Mouse (Mus musculus) forebrain, embryonic 10.5 days (tissue): ENCODE results near the gene 4933407L21Rik. TPM values are rescaled to one million over a fixed set of nuclear protein-coding genes. Genes with fewer than 3 reads are reported as not detected.
A peak's percentile ranks its signal among the peaks of the same experiment; 100 is the strongest.

Experiments used
- DNase-seq: peaks from one replicate; pipeline ENCODE4 v3.0.0-alpha.2; 2017; ENCODE audit warnings: low spot score; ENCODE audit errors: extremely low spot score
- H3K27ac ChIP-seq: fragments of 300-500 bp; sonication (generic); 2 replicates; pipeline ENCODE4 v1.5.1; 2016; ENCODE audit warnings: mild to moderate bottlenecking
- H3K27me3 ChIP-seq: fragments of 300-500 bp; sonication (generic); 2 replicates; pipeline ENCODE4 v1.6.1; 2016; ENCODE audit warnings: mild to moderate bottlenecking; ENCODE audit not compliant: poor library complexity, severe bottlenecking
- H3K36me3 ChIP-seq: fragments of 300-500 bp; sonication (generic); replicated peaks from 2 replicates; pipeline ENCODE4 v1.6.1; 2016; ENCODE audit warnings: mild to moderate bottlenecking, moderate library complexity
- H3K4me1 ChIP-seq: fragments of 300-500 bp; sonication (generic); 2 replicates; pipeline ENCODE4 v1.6.1; 2016
- H3K4me3 ChIP-seq: fragments of 300-500 bp; sonication (generic); 2 replicates; pipeline ENCODE4 v1.5.1; 2016; ENCODE audit warnings: mild to moderate bottlenecking, moderate library complexity
- H3K9me3 ChIP-seq: fragments of 300-500 bp; sonication (generic); 2 replicates; pipeline ENCODE4 v1.6.1; 2016; ENCODE audit warnings: mild to moderate bottlenecking, moderate library complexity
- WGBS: fragments of 180-500 bp; shearing (Covaris S2); methylation state at CpG from one replicate; pipeline ENCODE4 v1.1.7; 2016; 5-methylcytosine and 5-hydroxymethylcytosine counted together
- polyA plus RNA-seq: library from polyadenylated mRNA; unstranded; fragments of >200 nt; fragmentation: Nextera tagmentation; extraction: Ambion mirVana; gene quantifications from 2 replicates; pipeline ENCODE4 v1.2.1, GENCODE M21; 2016

The 4933407L21Rik gene
- 0.30 and 0.87 TPM in 2 replicates for polyA plus RNA-seq

- Histone ChIP-seq H3K27me3 (no peaks in the 10 kb centered on the region), H3K4me3 (no peak within 1 kb of the TSS), H3K36me3 (no peaks in the 10 kb centered on the region), H3K4me1 (peaks cover 34% of the 10 kb centered on the region), H3K27ac (peak within 1 kb of the TSS; percentile 75), H3K9me3 (no peaks in the 10 kb centered on the region)
- WGBS: 48% methylated on average over 4 of the region's 4 CpGs
- DNase-seq: no peak
Measured at GRCm38 (mm10) chr1:85928057-85928687, at the start of gene 4933407L21Rik. TSS of gene 4933407L21Rik (plus strand) at chr1:85928483.

- Histone ChIP-seq H3K4me3 (no peak overlapping the region), H3K36me3 (no peaks in the 10 kb centered on the region), H3K27ac (no peak overlapping the region), H3K9me3 (peaks cover 55% of the 10 kb centered on the region), H3K27me3 (no peaks in the 10 kb centered on the region), H3K4me1 (no peaks in the 10 kb centered on the region)
- DNase-seq: no peak
- 93% methylated on average over 12 of the region's 12 CpGs for WGBS
Measured at GRCm38 (mm10) chr1:85882003-85882402, 46.3 kb upstream of the 4933407L21Rik start.

DNA sequence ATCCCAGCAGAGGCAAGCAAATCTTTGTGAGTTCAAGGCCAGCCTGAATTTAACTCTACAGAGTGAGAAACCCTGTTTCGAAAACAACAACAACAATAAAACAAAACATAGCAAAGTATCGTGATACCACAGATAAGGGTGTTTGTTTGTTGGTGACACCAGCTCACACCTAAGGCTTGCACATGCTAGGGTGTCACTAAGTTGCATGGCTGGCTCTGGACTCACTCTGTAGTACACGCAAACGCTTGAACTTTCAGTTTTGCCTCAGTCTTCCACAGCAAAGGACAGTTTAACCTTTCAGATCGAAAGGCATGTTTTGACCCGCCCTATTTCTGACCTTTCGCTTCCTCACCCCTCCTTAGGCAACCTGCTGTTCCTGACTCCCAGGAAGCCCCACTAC, 41.1 kb upstream of the 4933407L21Rik start:
- peaks cover 15% of the 10 kb centered on the region for H3K9me3 ChIP-seq
- no peak overlapping the region for H3K4me3 ChIP-seq
- no peaks in the 10 kb centered on the region for H3K36me3 ChIP-seq
- DNase-seq: no peak
- no peak overlapping the region for H3K27ac ChIP-seq
- H3K4me1 ChIP-seq: no peaks in the 10 kb centered on the region
- no peaks in the 10 kb centered on the region for H3K27me3 ChIP-seq
- 89% methylated on average over 7 of the region's 7 CpGs for WGBS

GRCm38 (mm10) chr1:85894231-85894747, 34.0 kb upstream of the 4933407L21Rik start, which contains the start of gene Itm2c:
TSS of gene Itm2c (plus strand) at chr1:85894281.
- Histone ChIP-seq H3K36me3 (0 out of 2 replicates have a peak, but pooled peaks cover 4% of the 10 kb centered on the region), H3K27ac (peak within 1 kb of the TSS; percentile 95), H3K4me1 (peaks cover 51% of the 10 kb centered on the region), H3K27me3 (no peaks in the 10 kb centered on the region), H3K4me3 (peak within 1 kb of the TSS; percentile 90), H3K9me3 (peaks cover 5% of the 10 kb centered on the region; the same call in 1 of the 2 replicates)
- WGBS: 1% methylated on average over 35 of the region's 35 CpGs
- peak; percentile 91 for DNase-seq

DNA sequence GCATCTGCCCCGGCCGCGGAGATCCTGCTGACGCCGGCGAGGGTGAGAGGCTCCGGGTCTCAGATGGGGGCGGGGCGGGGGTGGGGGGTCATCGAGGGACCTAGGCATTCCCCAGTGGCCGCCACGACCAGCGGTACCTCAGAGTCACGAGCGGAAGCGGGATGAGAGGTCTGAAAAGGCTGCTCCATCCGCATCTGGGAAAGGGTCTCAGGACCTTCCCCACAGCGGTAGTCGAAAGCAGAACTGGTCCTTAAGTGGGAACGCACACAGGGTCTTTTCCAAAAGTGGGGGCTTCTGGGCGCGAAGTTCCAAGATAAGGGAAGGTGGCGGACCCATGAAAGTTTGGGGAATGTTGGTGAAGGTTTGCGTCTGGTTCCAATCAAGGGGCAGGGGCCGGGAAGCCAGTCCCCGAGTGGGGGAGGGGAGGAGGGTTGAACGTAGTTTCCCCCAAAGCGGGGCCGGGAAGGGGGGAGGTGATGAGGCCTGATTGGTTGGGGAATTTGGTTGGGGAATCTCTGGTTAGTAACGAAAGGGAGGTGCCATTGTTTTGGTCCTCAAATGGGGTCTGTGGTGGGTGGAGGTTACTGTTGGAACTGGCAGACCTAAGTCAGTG, 33.4 kb upstream of the 4933407L21Rik start:
- Histone ChIP-seq H3K4me3 (peak overlapping the region; percentile 90), H3K36me3 (0 out of 2 replicates have a peak, but pooled peaks cover 4% of the 10 kb centered on the region), H3K27ac (peak overlapping the region; percentile 95), H3K9me3 (peaks cover 5% of the 10 kb centered on the region; the same call in 1 of the 2 replicates), H3K27me3 (no peaks in the 10 kb centered on the region), H3K4me1 (peaks cover 56% of the 10 kb centered on the region)
- peak; percentile 81 for DNase-seq
- under 1% methylated on average over 30 of the region's 30 CpGs for WGBS

GRCm38 (mm10) chr1:85895391-85895837, 32.9 kb upstream of the 4933407L21Rik start:
- Histone ChIP-seq H3K27ac (peak overlapping the region; percentile 95), H3K36me3 (0 out of 2 replicates have a peak, but pooled peaks cover 5% of the 10 kb centered on the region), H3K27me3 (no peaks in the 10 kb centered on the region), H3K4me3 (peak overlapping the region; percentile 90), H3K4me1 (peaks cover 62% of the 10 kb centered on the region), H3K9me3 (peaks cover 5% of the 10 kb centered on the region; the same call in 1 of the 2 replicates)
- WGBS: 5% methylated on average over 15 of the region's 15 CpGs
- DNase-seq: peak; percentile 60

DNA sequence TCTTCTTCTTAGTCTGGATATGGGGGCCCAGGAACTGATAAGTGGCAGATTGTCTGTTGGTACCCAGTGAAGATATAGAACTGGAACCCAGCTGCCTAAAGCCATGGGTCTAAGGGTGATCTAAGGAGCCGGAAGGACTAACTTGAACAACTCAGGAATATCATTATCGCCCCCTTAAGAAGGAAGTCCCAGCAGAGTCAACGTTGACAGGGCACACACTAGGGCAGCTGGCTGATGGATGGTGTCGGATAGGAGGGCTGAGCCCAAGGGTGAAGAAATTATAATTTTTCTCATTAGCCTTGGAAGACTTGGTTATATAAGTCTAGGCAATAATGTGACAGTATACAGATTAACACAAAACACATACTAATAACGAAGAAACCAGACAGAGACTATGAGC, 32.2 kb upstream of the 4933407L21Rik start:
- Histone ChIP-seq H3K36me3 (peaks cover 8% of the 10 kb centered on the region), H3K4me3 (peak overlapping the region; percentile 90), H3K4me1 (peaks cover 69% of the 10 kb centered on the region), H3K27ac (peak overlapping the region; percentile 95), H3K27me3 (no peaks in the 10 kb centered on the region), H3K9me3 (peaks cover 5% of the 10 kb centered on the region; the same call in 1 of the 2 replicates)
- 84% methylated on average over 5 of the region's 5 CpGs for WGBS
- no peak for DNase-seq

- H3K9me3 ChIP-seq: peaks cover 5% of the 10 kb centered on the region; the same call in 1 of the 2 replicates
- no peaks in the 10 kb centered on the region for H3K27me3 ChIP-seq
- H3K36me3 ChIP-seq: peaks cover 12% of the 10 kb centered on the region
- peak overlapping the region; percentile 90 for H3K4me3 ChIP-seq
- H3K4me1 ChIP-seq: peaks cover 76% of the 10 kb centered on the region
- no peak for DNase-seq
- peak overlapping the region; percentile 74; the same call in 1 of the 2 replicates for H3K27ac ChIP-seq
- WGBS: 79% methylated on average over 12 of the region's 12 CpGs
Measured at GRCm38 (mm10) chr1:85896781-85897700, 31.2 kb upstream of the 4933407L21Rik start.

- peak overlapping the region; percentile 24 for H3K4me3 ChIP-seq
- peaks cover 18% of the 10 kb centered on the region for H3K36me3 ChIP-seq
- peaks cover 3% of the 10 kb centered on the region; the same call in 1 of the 2 replicates for H3K9me3 ChIP-seq
- no peak for DNase-seq
- WGBS: 46% methylated on average over 8 of the region's 8 CpGs
- peaks cover 78% of the 10 kb centered on the region for H3K4me1 ChIP-seq
- peak overlapping the region; percentile 74 for H3K27ac ChIP-seq
- H3K27me3 ChIP-seq: no peaks in the 10 kb centered on the region
Measured at GRCm38 (mm10) chr1:85897901-85898760, 30.2 kb upstream of the 4933407L21Rik start.

GRCm38 (mm10) chr1:85898761-85899387, 29.4 kb upstream of the 4933407L21Rik start:
- DNase-seq: no peak
- WGBS: 31% methylated on average over 12 of the region's 12 CpGs
- peak overlapping the region; percentile 74 for H3K27ac ChIP-seq
- H3K9me3 ChIP-seq: no peaks in the 10 kb centered on the region
- no peaks in the 10 kb centered on the region for H3K27me3 ChIP-seq
- H3K4me1 ChIP-seq: peaks cover 74% of the 10 kb centered on the region
- H3K36me3 ChIP-seq: peaks cover 26% of the 10 kb centered on the region
- peak overlapping the region; percentile 24; the same call in 1 of the 2 replicates for H3K4me3 ChIP-seq

DNA sequence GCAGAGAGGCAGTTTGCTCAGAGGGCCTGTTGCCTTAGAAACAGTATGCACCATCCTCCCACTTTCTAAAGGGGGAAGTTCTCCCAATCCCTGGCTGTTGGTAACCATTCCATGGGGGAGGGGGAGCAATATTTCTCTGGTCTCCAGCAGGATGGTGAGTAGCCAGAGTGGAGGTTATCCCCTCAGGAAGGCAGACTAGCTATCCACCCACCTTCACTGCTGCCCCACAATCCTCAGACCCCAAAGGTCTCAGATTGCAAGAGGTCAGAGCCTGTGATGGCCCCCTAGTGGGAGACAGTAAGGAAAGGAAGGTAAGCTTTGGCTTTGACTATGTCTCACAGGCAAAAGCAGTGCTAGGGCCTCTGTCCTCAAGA, 28.9 kb upstream of the 4933407L21Rik start:
- Histone ChIP-seq H3K27me3 (no peaks in the 10 kb centered on the region), H3K9me3 (no peaks in the 10 kb centered on the region), H3K36me3 (peaks cover 31% of the 10 kb centered on the region), H3K4me3 (no peak overlapping the region; the same call in 1 of the 2 replicates), H3K4me1 (peaks cover 70% of the 10 kb centered on the region), H3K27ac (peak overlapping the region; percentile 74)
- DNase-seq: no peak
